Mouse (Mus musculus): ENCODE measurements at regions not wholly inside any gene's neighbourhood (a gene's known extent, or its start where the extent isn't known, plus 50 kb on each side); places are given as distances from the start of the nearest gene placed in this dataset.

DNA sequence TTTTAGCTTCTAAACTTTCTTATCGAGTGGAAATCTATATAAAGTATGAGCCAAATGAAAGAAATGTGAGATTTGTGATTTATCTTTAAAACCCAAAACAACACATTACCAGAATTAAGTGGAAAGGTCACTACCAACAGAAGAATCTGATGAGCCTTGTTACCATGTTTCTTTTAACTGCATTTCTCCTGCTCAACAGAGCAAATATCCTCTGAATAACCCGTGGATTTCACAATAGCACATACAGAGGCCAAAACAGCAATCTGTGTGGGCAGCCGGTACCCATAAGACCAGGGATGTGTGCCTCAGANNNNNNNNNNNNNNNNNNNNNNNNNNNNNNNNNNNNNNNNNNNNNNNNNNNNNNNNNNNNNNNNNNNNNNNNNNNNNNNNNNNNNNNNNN, 85.3 kb downstream of the 4930444P10Rik start:
- no peak for DNase-seq

DNA sequence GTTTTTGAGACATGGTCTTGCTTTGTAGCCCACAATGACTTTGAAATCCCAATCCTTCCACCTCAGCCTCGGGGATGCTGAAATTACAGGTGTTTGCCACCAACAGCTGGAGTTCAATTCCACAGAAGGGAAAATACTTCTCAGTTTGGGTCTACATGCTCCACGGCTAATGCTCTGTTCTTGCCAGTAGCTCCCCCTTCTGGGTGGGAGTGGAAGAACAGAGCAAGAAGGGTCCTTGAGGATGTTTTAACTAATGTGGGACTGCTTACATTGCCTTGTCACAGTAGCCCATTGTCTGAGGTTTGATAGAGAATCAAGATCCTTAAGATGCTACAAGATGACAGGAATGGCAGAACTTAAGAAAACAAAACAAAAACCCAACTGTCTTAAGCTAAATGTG, 86.2 kb downstream of the 4930444P10Rik start:
- no peak for DNase-seq

DNA sequence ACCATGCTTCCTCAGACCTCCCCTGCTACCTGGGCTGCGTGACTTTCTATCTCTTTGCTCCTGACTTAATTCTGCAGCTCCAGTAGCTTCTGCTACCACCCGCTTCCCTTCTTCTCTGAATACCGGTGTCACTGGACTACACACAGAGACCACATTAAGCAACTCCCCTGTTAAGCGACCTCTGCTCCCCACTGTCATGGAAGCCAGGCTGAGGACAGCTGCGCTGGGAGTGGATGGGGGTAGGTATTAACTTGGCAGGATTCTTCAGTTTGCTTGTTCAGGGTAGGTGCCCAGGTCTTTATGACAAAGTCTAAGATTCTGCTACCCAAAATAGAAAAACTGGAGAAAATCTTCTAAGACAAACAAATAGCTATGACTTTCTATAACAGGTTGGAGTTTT, 96.0 kb downstream of the 4930444P10Rik start:
- no peak for DNase-seq

DNA sequence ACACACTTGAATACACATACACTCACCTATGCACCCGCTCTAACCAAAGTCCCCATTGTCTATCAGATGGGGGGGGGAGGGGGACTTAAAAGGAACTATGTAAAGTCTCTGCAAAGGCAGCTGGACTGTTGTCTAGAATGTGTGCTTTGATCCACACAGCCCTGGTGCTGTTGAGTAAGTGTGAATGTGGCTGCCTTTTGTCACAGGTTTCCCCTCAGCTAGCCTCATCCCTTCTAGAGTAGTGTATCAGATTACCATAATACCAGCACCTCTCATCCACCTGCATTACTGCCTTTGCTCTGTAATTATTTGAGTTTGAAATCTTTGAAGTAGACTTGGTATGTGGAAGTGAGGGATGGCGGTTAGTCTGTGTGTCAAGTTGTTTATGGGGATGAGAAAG, 96.8 kb downstream of the 4930444P10Rik start:
- no peak for DNase-seq

DNA sequence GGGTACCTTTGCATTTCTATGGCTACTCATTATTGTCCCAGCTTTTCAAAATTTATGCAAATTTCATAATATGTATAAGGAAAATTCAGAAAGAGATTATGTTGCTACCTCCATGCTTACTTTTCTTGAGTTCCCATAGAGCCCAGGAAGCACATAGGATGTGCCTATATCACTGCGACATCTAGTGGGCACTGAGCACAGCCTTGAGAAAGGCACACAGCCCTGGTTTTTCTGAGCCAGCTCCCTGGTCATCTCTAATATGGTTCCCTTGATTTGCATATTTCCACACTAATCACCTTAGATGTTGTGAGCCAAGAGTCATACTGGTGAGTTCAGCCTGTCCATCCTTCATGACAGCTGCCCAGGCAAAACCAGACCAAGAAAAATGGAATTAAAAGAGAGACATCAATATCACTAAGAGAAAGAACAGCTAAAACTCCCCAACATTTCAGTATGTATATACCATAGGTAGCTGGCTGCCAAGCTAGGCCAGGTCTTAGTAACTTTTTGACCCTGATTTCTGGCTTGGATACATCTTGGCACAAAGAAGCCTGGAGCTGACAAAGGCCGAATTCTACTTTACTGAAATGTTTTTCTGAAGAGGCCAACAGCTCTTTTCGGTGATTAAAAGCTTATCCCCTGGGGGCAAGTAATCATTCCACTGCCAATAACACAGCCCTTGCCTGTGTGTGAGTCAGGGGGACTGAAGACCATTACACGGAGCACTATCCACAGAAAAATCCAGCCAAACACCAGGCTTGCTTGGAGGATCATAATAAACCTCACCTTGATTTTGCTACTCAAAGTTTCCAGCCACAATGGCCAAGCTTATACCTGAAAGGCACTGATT, 99.3 kb downstream of the 4930444P10Rik start:
- peak; percentile 6 to 9 for DNase-seq

DNA sequence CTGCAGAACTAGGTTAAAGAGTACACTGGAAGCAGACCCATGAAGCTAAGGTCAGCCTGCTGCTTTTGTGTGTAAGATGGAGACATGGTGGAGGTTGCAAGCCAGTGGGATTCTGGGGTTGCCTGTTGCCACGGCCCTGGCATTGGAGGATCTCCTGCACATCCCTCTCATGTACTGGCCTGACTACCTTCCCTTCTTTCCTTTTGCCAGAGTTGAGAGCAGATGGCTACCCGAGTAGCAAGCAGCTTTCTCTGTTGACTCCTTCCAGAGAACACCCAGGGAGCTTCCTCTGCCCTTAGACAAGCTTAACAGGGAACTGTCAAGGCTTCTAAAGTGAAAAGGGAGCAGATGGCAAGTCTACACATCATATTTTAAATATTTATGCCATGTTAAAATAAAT, 102.1 kb downstream of the 4930444P10Rik start:
- no peak for DNase-seq

DNA sequence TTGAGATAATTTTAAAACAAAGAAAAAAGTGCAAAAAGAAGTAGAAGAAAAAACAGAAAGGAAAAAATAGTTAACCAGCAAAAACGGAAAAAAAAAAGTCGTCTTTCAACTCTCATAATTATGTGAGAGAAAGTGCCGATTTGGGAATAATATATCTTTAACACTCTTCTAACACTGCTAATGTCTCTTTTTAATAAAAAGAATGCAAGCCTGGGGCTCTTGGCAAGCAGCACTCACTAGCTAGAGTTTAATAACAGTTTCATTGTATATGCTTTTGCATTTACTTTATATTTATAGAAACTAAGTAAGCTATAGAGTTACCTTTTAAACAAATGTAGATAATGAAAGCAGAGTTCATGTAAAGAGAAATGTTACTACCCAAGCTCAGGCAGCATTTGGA, 107.5 kb downstream of the 4930444P10Rik start:
- DNase-seq: no peak

DNA sequence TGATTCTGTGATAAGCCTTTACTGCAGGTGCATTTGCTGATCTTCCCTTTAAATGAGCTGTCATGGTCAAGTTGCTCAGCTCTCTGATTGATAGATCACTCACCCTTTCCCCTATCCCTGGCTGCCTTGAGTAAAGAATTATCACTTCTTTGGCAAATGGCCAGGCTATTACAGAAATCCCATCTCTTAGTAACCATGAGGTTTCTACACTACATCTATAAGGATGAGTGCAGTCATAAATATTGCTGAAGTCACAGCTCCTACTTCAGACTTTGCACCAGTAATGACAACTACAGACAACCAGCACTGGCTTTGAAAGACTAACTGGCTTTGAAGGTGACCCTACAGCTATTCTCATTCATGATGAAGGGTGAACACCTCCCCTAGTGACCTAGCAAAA, 113.8 kb downstream of the 4930444P10Rik start:
- no peak for DNase-seq

DNA sequence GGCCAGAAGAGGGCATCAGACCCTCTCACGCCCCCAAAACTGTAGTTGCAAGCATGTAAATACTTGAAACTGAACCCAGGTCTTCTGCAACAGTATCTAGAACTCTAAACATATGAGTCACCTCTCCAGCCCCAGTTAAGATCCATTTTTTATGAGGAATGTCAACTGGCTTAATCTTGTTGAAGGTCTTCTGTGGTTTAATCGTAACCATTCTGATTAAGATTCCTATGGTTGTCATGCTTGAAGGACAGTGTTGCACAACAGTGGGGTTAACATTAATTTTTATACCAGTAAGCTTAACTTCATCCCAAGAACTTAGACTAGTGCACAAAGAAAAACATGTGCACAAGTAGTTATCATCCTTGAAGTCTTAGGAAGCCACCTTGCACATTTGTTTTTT, 133.5 kb downstream of the 4930444P10Rik start:
- DNase-seq: no peak

DNA sequence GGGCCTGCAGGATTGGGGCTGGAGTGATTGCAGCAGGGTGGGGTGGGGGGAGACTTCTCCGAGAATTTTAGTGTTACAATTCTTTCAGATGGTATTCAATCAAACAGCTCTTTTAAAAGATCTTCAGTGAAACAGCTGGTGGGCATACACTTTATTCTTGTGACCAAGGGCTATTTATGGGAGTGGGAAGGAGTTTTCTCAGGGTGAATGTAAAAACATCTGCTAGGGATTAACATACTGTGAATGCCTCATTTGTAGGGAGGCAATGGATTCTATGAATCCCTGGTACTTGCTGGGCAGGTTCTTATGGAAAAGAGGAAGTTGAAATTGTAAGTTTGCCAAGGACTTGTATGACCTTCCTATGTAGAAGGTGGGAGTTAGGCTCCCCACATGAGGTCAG, 134.5 kb downstream of the 4930444P10Rik start:
- DNase-seq: no peak

DNA sequence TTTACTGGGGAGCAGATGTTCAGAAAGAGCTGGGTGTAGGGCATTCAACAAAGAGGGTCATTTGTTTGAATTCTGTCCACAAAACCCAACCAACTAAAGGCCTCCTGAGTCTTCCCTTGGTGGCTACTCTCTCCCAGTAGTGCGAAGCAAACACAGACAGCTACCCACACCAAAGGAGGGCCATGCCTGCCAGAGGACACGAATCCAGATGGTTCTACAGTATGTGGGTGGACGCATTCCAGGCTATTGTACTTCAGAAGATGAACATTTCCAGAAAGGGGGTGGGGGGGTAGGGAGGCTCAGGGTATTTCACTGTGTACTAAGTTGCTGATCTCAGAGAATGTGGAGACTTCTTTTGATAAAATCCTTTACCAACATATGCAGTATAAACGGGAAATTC, 149.5 kb downstream of the 4930444P10Rik start:
- no peak for DNase-seq

DNA sequence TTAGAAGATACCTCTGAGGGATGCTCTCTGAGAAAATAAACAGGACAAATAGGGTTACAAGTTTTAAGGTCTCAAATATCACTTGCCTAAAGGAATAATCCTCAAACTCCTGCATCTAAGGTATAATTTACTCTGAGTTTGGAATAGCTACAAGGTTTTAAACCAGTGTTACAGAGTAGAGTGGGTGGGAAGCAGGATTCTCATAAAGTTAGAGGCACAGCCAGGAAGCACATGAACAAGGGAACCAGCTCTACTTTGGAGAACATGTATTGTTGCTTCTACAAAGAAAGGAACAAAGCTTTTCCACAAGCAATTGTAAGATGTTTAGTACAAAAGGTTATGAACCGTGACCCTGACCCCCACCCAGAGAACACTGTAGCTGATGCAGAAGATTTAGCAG, 150.1 kb downstream of the 4930444P10Rik start:
- no peak for DNase-seq

Measured in kidney, adult 8-10 months (tissue).